Comparison of ENCODE assay signal across 8 mouse cellular contexts in genomic region chr14:121450504-121451423, GRCm38 (mm10). TPM values are rescaled to one million over a fixed set of nuclear protein-coding genes. Genes with fewer than 3 reads are reported as not detected.
DNase-seq lines count a peak whose midpoint lies in the region; ATAC-seq and TF ChIP-seq lines count a peak whose summit lies in the region.

No protein-coding gene starts in this region.

- TF ChIP-seq POLR2A in lung, adult 2 months (IDR thresholded peaks at IDR 0.05; ENCODE audit: borderline replicate concordance, extremely low read depth, low read depth, low read length): no peak
- no peak for TF ChIP-seq POLR2A in thymus, adult 2 months (IDR thresholded peaks at IDR 0.05; ENCODE audit: control insufficient read depth, extremely low read depth, insufficient read depth, low read length, poor library complexity)

- no peak overlapping the region for H3K27ac ChIP-seq in layer of hippocampus, adult 2 months
- H3K27ac ChIP-seq in thymus, adult 2 months (ENCODE audit: control insufficient read depth, insufficient read depth, low read length): no peak overlapping the region

- H3K4me1 ChIP-seq in lung, adult 2 months (ENCODE audit: control insufficient read depth, insufficient read depth, low read length): 0 out of 2 replicates have a peak, but pooled peaks cover 4% of the 10 kb centered on the region
- H3K4me1 ChIP-seq in thymus, adult 2 months (replicated peaks; ENCODE audit: control insufficient read depth, insufficient read depth, low read length): peaks cover 4% of the 10 kb centered on the region

- WGBS in lung, adult 2 months: 9% methylated on average over 18 of the region's 18 CpGs
- 18% methylated on average over 18 of the region's 18 CpGs for WGBS in thymus, adult 2 months

- H3K4me3 ChIP-seq in layer of hippocampus, adult 2 months: peak overlapping the region; percentile 25
- peak overlapping the region; percentile 42 for H3K4me3 ChIP-seq in lung, adult 2 months (replicated peaks; ENCODE audit: extremely low read depth, low read depth, low read length)
- H3K4me3 ChIP-seq in thymus, adult 2 months (ENCODE audit: control insufficient read depth, insufficient read depth, low read length): 0 out of 2 replicates have a peak overlapping the region, but pooled peaks have one; percentile 34

- peak; percentile 94 for TF ChIP-seq CTCF in layer of hippocampus, adult 2 months (conservative IDR thresholded peaks at IDR 0.05)
- peak; percentile 49 for TF ChIP-seq CTCF in lung, adult 2 months (IDR thresholded peaks at IDR 0.05; ENCODE audit: insufficient read depth, low read length)
- no peak for TF ChIP-seq CTCF in thymus, adult 2 months (IDR thresholded peaks at IDR 0.05; ENCODE audit: borderline replicate concordance, control insufficient read depth, extremely low read depth, insufficient read depth, low read length, poor library complexity)

- no peaks in the 10 kb centered on the region for H3K36me3 ChIP-seq in thymus, adult 2 months (ENCODE audit: control insufficient read depth, insufficient read depth, low read length)

- ATAC-seq in neutrophil, adult 5-6 weeks (ENCODE audit: extremely low read depth, insufficient number of reproducible peaks, low FRiP score, poor library complexity, severe bottlenecking): peak; percentile 93

- peak; percentile 76 for DNase-seq in MN1 (ENCODE audit: low spot score)
- DNase-seq in cerebellum, adult 8-10 months: peak; percentile 46
- DNase-seq in forelimb bud, embryonic 11.5 days (ENCODE audit: low read depth, low spot score): peak; percentile 68
- DNase-seq in heart, postnatal 4 days: peak; percentile 74
- peak; percentile 36 for DNase-seq in layer of hippocampus, adult 2 months (ENCODE audit: low spot score in 2 of 2)
- DNase-seq in lung, adult 2 months: peak; percentile 54
- peak; percentile 64 for DNase-seq in thymus, adult 2 months

- no peaks in the 10 kb centered on the region for H3K27me3 ChIP-seq in thymus, adult 2 months (ENCODE audit: control insufficient read depth, insufficient read depth, low read length)

RNA-seq across cellular contexts. Expression of gene Slc15a1, which starts 54.3 kb away (rescaled TPM):
- under 1 TPM in 1 of 2 experiments, not detected in 1; 0.12 TPM for total RNA-seq in heart, postnatal 4 days (2021)
- not detected for total RNA-seq in layer of hippocampus, adult 2 months (2021)
- polyA plus RNA-seq in lung, adult 2 months (2012; rRNA removed): 1.5 and 2.4 TPM in 2 replicates
- 0.12 and 0.23 TPM in 2 replicates for total RNA-seq in neutrophil, adult 5-6 weeks (2017)
- 2.0 and 2.4 TPM in 2 replicates for polyA plus RNA-seq in thymus, adult 2 months (2012; rRNA removed)
